7 mouse cellular contexts compared by ENCODE assay signal in genomic region chr12:111469507-111469906, GRCm38 (mm10). TPM values are rescaled to one million over a fixed set of nuclear protein-coding genes. Genes with fewer than 3 reads are reported as not detected.
DNase-seq lines count a peak whose midpoint lies in the region; ATAC-seq and TF ChIP-seq lines count a peak whose summit lies in the region.

No protein-coding gene starts in this region.

- H3K9me3 ChIP-seq in ES-Bruce4 (replicated peaks; ENCODE audit: control insufficient read depth, insufficient read depth, low read length, poor library complexity, severe bottlenecking) = no peaks in the 10 kb centered on the region
- H3K9me3 ChIP-seq in heart, embryonic 16.5 days (replicated peaks; ENCODE audit: control insufficient read depth, low read length) = no peaks in the 10 kb centered on the region
- H3K9me3 ChIP-seq in lung, embryonic 16.5 days (ENCODE audit: control insufficient read depth, low read length) = no peaks in the 10 kb centered on the region

- no peak overlapping the region for H3K9ac ChIP-seq in ES-Bruce4 (ENCODE audit: low read depth, poor library complexity, severe bottlenecking)
- H3K9ac ChIP-seq in heart, embryonic 16.5 days (ENCODE audit: low read length) = no peak overlapping the region
- H3K9ac ChIP-seq in lung, embryonic 16.5 days (ENCODE audit: low read length) = no peak overlapping the region

- no peaks in the 10 kb centered on the region for H3K27me3 ChIP-seq in ES-Bruce4 (ENCODE audit: control insufficient read depth, insufficient read depth, low read length, poor library complexity, severe bottlenecking)
- H3K27me3 ChIP-seq in heart, embryonic 16.5 days (ENCODE audit: control insufficient read depth, insufficient read depth, low read length) = 0 out of 2 replicates have a peak, but pooled peaks cover 4% of the 10 kb centered on the region
- no peaks in the 10 kb centered on the region for H3K27me3 ChIP-seq in lung, embryonic 16.5 days (ENCODE audit: control insufficient read depth, insufficient read depth, low read depth, low read length)

- 9% methylated on average over 8 of the region's 8 CpGs for WGBS in heart, embryonic 16.5 days
- 5% methylated on average over 8 of the region's 8 CpGs for WGBS in lung, embryonic 16.5 days

- no peak overlapping the region for H3K4me2 ChIP-seq in heart, embryonic 16.5 days (ENCODE audit: low read depth, low read length)
- H3K4me2 ChIP-seq in lung, embryonic 16.5 days (ENCODE audit: low read depth, low read length) = no peak overlapping the region

- no peak overlapping the region for H3K27ac ChIP-seq in ES-Bruce4 (ENCODE audit: insufficient read depth, low read length)
- H3K27ac ChIP-seq in heart, embryonic 16.5 days (ENCODE audit: low read length) = no peak overlapping the region
- H3K27ac ChIP-seq in lung, embryonic 16.5 days (ENCODE audit: low read length) = no peak overlapping the region

- H3K4me1 ChIP-seq in ES-Bruce4 (ENCODE audit: control insufficient read depth, insufficient read depth, low read length) = no peaks in the 10 kb centered on the region
- H3K4me1 ChIP-seq in heart, embryonic 16.5 days (ENCODE audit: control insufficient read depth, insufficient read depth, low read length) = no peaks in the 10 kb centered on the region
- no peaks in the 10 kb centered on the region for H3K4me1 ChIP-seq in lung, embryonic 16.5 days (replicated peaks; ENCODE audit: control insufficient read depth, insufficient read depth, low read length)

- no peak for TF ChIP-seq EP300 in ES-Bruce4 (IDR thresholded peaks at IDR 0.05; ENCODE audit: insufficient read depth, low read depth, low read length)

- ATAC-seq in heart, embryonic 16.5 days (replicated peaks; ENCODE audit: extremely low read depth, insufficient read depth, low FRiP score) = 0 out of 2 replicates have a peak, but pooled peaks have one; percentile 32
- ATAC-seq in lung, embryonic 16.5 days (ENCODE audit: low read depth) = peak; percentile 74; the same call in 1 of the 2 replicates

- H3K36me3 ChIP-seq in ES-Bruce4 (ENCODE audit: control insufficient read depth, insufficient read depth, low read length, poor library complexity, severe bottlenecking) = no peaks in the 10 kb centered on the region
- H3K36me3 ChIP-seq in heart, embryonic 16.5 days (ENCODE audit: control insufficient read depth, insufficient read depth) = no peaks in the 10 kb centered on the region
- H3K36me3 ChIP-seq in lung, embryonic 16.5 days (ENCODE audit: control insufficient read depth, insufficient read depth, low read length) = no peaks in the 10 kb centered on the region

- TF ChIP-seq POLR2A in ES-Bruce4 (IDR thresholded peaks at IDR 0.05; ENCODE audit: insufficient read depth, low read length) = no peak

- DNase-seq in adipocyte (ENCODE audit: low spot score) = peak; percentile 63
- DNase-seq in embryo, embryonic 10 days (ENCODE audit: low spot score) = peak; percentile 92
- DNase-seq in layer of hippocampus, adult 11-12 months (ENCODE audit: low spot score) = peak; percentile 63
- peak; percentile 56 for DNase-seq in right cerebral cortex, postnatal 25 days

- TF ChIP-seq CTCF in ES-Bruce4 (IDR thresholded peaks at IDR 0.05; ENCODE audit: low read depth, low read length) = peak; percentile 94

- no peak overlapping the region for H3K4me3 ChIP-seq in ES-Bruce4 (ENCODE audit: low read depth, low read length)
- no peak overlapping the region for H3K4me3 ChIP-seq in heart, embryonic 16.5 days (ENCODE audit: low read length)
- no peak overlapping the region for H3K4me3 ChIP-seq in lung, embryonic 16.5 days (ENCODE audit: low read length)

RNA-seq across cellular contexts. Expression of gene Gm266, which starts 16.1 kb away (rescaled TPM):
- polyA plus RNA-seq in ES-Bruce4 (2011; ENCODE audit: insufficient read depth, insufficient read length, low read depth, missing spikeins) = 0.93 and 1.3 TPM in 2 replicates
- 2.6 and 6.1 TPM in 2 replicates for polyA plus RNA-seq in heart, embryonic 16.5 days (2015; fragmentation: Nextera tagmentation; extraction: Ambion mirVana)
- 3.9 and 5.4 TPM in 2 replicates for polyA plus RNA-seq in lung, embryonic 16.5 days (2015; fragmentation: Nextera tagmentation; extraction: Ambion mirVana)

RNA-seq across cellular contexts. Expression of gene Tnfaip2, which starts 27.2 kb away (rescaled TPM):
- 1.9 and 4.7 TPM in 2 replicates for polyA plus RNA-seq in ES-Bruce4 (2011; ENCODE audit: insufficient read depth, insufficient read length, low read depth, missing spikeins)
- polyA plus RNA-seq in heart, embryonic 16.5 days (2015; fragmentation: Nextera tagmentation; extraction: Ambion mirVana) = 3.2 and 4.8 TPM in 2 replicates
- 4.0 and 6.9 TPM in 2 replicates for polyA plus RNA-seq in lung, embryonic 16.5 days (2015; fragmentation: Nextera tagmentation; extraction: Ambion mirVana)

RNA-seq across cellular contexts. Expression of gene Exoc3l4, which starts 52.7 kb away (rescaled TPM):
- polyA plus RNA-seq in ES-Bruce4 (2011; ENCODE audit: insufficient read depth, insufficient read length, low read depth, missing spikeins) = 4.2 and 6.1 TPM in 2 replicates
- 13.3 and 14.9 TPM in 2 replicates for polyA plus RNA-seq in heart, embryonic 16.5 days (2015; fragmentation: Nextera tagmentation; extraction: Ambion mirVana)
- polyA plus RNA-seq in lung, embryonic 16.5 days (2015; fragmentation: Nextera tagmentation; extraction: Ambion mirVana) = 13.0 and 14.5 TPM in 2 replicates
